Mouse (Mus musculus): ENCODE data around the gene Ccr1.
A peak's percentile ranks its signal among the peaks of the same experiment; 100 is the strongest.

DNA sequence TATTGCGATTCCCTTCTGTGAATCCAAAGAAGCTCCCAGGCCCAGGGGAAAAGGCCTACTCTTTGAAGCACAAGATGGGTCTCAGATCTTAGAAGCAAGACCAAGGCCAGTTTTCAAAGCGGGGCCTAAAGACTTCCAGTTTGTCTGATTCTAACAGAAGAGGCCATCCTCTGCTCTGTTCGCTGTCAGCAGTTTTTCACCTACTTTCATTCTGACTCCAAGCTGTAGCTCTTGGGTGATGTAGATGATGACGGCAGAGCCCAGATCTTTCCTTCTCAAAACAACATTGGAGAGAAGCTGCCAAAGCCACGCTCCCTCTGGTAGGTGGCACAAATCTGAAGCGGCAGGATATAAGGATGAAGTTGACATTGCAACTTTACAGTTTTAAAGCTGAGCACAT lies 33.1 kb downstream of the Ccr1 start:
- TF ChIP-seq EP300 (IDR thresholded peaks at IDR 0.05; ENCODE audit: low read length) (peak; percentile 66), POLR2A (IDR thresholded peaks at IDR 0.05; ENCODE audit: low read depth, low read length) (no peak), CTCF (conservative IDR thresholded peaks at IDR 0.05 in 1 of 2, IDR thresholded peaks at IDR 0.05 in 1 of 2; ENCODE audit: low read depth in 2 of 2, low read length in 2 of 2) (no peak), HCFC1 (IDR thresholded peaks at IDR 0.05; ENCODE audit: low read depth, low read length) (no peak), ZC3H11A (IDR thresholded peaks at IDR 0.05; ENCODE audit: low read depth, low read length) (no peak), TCF12 (IDR thresholded peaks at IDR 0.05; ENCODE audit: low read depth, low read length) (no peak), USF2 (conservative IDR thresholded peaks at IDR 0.05; ENCODE audit: low read depth, low read length) (no peak), KAT2A (IDR thresholded peaks at IDR 0.05; ENCODE audit: insufficient replicate concordance, low read length) (no peak), ETS1 (conservative IDR thresholded peaks at IDR 0.05; ENCODE audit: low read depth, low read length) (peak; percentile 90), IRF4 (IDR thresholded peaks at IDR 0.05; ENCODE audit: low read depth, low read length) (peak; percentile 91), NRF1 (IDR thresholded peaks at IDR 0.05; ENCODE audit: low read depth, low read length) (no peak), SMC3 (IDR thresholded peaks at IDR 0.05; ENCODE audit: low read depth, low read length) (no peak; the same call in 1 of the 2 replicates), CHD2 (IDR thresholded peaks at IDR 0.05; ENCODE audit: low read length) (no peak)
